Mouse (Mus musculus): ENCODE measurements around the gene Grik5.
A peak's percentile ranks its signal among the peaks of the same experiment; 100 is the strongest.
"Not testable (repeated sequence)": the region's sequence is repeated elsewhere in the genome, so short reads cannot be mapped to it uniquely, and the experiment has no call there.

Grik5 gene

DNA sequence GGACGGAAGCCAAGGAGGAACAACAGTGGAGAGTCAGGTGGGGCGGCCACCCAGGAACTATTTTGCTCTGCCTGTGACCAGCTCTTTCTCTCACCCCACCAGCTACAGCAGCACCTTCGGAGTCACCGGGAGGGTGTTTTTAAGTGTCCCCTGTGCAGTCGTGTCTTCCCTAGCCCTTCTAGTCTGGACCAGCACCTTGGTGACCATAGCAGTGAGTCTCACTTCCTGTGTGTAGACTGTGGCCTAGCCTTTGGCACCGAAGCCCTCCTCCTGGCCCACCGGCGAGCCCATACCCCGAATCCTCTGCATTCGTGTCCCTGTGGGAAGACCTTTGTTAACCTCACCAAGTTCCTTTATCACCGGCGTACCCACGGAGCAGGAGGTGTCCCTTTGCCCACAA lies 8.3 kb upstream of the Grik5 start:
- no peak for DNase-seq (ENCODE audit: low read depth in 1 of 2, low spot score in 2 of 2)

DNA sequence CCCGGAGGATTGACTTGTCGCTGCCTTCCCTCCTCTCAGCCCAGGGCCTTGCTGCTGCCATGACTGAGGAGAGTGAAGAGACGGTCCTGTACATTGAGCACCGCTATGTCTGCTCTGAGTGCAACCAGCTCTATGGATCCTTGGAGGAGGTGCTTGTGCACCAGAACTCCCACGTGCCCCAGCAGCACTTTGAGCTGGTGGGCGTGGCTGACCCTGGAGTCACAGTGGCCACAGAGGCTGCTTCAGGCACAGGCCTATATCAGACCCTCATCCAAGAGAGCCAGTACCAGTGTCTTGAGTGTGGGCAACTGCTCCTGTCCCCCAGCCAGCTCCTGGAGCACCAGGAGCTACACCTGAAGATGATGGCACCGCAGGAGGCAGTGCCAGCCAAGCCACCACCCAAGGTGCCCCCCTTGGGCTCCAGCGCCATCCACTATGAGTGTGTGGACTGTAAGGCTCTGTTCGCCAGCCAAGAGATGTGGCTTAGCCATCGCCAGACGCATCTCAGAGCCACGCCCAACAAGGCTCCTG lies 7.4 kb upstream of the Grik5 start:
- no peak for DNase-seq (ENCODE audit: low read depth in 1 of 2, low spot score in 2 of 2)

DNA sequence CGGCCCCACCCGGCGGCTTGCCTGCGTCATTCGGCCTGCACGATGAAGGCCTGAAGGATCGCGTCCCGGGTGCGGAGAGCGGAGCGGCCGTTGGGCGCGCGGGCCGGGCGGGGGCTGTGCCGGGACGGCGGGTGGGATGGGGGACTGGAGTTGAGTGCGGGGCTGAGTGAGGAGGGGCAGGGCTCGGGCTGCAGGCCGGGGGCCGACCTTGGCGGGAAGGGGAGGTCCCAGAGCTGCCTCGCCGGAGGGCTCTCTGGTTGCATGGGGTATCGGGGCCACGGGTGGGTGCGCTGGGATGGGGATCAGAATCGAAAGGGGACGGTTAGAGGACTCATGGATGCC lies 5.2 kb upstream of the Grik5 start:
- no peak for DNase-seq (ENCODE audit: low read depth in 1 of 2, low spot score in 2 of 2)

DNA sequence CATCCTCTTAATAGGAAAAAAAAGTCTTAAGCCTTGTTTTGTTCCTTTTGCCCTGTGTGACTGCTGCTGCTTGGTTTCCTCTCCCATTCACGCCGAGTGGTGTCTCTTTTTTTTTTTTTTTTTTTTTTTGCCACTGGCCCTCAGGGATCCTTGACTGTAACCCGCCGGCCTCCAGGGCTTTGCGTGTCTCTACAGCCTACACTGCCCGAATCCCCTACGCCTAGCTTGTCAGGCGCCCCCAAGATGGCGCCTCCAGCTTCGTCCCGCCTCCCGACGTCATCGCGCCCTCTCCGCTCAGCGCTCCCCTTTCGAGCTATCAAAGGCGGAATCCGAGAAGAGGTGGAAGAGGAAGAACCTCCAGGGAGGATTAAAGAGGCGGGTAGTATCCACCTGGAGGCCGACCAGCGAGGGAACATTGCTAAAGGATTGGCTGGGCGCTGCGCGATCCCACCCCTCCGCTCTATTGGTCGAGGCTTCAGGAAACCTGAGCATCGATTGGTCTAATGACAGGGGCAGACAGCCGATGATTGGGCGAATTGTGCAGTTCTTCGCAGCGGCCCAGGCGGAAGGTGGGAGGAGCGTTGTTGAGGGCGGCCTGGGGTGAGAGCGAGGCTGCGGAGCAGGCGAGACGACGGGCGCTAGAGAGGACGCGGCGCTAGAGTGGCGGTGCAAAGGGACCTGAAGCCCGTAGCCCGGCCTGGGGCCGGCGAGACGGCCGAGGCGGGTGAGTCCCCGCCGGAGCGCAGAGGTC lies 4.7 kb upstream of the Grik5 start:
- peak; percentile 93 to 96 for DNase-seq (ENCODE audit: low read depth in 1 of 2, low spot score in 2 of 2)

DNA sequence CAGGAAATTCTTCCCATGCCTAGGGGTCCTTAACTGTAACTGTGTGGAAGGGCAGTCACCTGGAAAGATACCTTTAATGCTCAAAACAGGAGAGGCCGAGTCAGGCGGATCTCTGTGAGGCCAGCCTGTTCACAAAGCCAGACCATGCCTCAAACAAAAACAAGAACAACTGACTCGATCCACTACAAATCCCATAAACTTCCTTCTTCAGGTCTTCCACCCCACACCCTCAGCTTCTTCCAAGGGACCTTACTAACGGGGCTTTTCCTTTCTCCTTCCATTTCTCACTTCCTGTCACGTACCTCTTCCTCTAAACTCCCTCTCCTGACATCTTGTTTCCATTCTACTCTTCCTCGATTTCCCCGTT lies 4.1 kb upstream of the Grik5 start:
- DNase-seq (ENCODE audit: low read depth in 1 of 2, low spot score in 2 of 2): no peak

DNA sequence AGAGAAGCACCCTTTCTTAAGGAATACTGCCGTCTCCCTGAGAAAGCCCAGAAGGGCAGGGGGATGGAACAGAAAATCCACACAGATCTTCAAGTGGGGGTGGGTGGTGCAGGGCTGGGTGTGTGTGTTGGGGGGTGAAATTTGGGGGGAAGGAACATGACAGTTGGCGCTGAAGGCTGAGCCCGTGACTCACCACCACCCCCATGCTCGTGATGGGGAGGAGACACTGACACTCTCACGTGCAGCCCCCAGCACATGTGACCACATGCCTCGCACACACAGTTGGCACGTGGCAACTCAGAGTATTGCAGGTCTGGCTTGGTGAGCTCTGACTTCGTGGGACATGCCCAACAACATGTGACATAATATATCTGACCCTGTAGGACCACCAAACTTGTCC lies 1.8 kb upstream of the Grik5 start:
- no peak for DNase-seq (ENCODE audit: low read depth in 1 of 2, low spot score in 2 of 2)

DNA sequence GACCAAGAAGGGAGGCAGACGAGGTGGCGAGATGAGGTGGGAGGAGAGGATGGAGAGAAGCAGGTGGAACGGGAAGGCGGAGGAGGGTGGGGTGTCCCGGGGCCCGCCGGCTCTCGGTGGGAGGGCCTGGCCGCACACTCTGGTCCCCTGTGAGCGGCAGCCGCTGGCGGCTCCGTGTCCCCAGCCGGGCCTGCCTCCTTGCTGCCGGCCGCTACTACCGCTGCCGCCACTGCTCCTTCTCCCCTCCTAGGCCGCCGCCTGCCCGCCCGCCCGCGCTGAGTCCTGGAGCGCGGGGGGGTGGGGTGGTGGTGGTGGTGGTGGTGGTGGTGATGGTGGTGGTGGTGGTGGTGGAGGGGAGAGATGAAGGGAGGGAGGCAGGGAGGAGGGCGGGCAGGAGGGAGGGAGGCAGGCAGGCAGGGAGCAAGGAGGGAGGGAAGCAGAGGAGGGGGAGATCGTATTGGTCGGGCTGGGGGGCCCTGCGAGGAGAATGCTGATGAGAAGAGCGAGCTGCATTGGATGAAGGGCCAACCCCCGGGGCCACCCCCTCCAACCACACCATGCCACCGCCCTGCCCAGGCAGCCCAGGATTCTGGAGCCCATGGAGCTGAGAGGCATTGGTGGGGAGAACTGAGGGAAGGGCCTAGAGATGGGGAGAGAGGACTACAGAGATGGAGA lies 707 bp upstream of the Grik5 start:
- no peak for DNase-seq (ENCODE audit: low read depth in 1 of 2, low spot score in 2 of 2)

DNA sequence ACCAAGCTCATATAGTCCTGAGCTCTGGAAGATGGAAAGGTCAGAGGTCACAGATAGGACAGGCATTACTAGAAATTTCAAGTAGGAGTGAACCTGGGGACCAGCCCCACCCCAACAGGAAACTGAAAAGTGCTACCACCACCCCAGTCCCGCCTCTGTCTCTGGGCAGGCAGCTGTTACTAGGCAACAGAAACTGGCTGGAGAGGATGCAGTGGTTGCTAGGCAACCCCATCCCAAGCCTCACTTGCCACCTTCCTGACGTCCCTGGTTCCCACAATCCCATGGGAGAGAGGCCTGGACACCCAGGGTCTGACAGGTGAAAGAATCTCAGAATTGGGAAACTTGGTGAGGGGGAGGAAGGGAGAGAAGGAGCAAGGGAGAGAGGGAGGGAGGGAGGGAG lies 3.4 kb downstream of the Grik5 start:
- no peak for DNase-seq (ENCODE audit: low read depth in 1 of 2, low spot score in 2 of 2)

DNA sequence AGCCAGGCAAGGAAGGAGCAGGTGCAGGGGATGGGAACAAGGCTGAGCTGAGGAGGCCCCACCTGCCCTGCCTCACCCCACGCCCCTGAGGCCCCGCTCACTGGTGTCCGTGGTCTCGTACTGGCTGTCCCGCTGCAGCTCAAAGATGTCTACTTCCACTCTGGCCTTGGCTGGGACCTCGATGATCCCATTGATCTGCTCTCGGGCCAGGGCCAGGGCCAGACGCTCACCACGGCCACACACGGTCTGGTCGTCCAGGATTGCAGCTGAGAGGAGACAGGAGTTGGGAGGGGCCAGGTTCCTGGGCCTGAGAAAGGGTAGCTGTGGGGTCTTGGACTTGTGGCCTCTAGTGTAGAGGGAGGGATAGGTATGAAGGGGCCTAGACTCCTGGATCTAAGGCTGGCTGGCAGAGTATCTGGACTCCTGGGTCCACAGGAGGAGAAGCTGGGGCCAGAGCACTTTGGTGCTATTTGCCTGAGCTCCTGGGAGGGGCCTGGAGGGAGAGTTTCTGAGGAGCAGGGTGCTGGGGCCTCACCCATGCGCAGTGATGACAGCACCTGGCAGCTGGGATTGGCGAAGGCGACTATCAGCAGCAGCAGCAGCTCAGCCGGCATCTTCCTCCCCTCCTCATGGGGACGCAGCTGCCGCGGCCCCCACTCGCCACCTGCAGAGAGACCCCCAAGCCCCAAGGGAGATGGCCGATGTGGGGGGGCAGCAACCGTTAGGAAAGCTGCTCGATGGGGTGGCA lies 4.1 kb downstream of the Grik5 start:
- no peak for DNase-seq (ENCODE audit: low read depth in 1 of 2, low spot score in 2 of 2)

DNA sequence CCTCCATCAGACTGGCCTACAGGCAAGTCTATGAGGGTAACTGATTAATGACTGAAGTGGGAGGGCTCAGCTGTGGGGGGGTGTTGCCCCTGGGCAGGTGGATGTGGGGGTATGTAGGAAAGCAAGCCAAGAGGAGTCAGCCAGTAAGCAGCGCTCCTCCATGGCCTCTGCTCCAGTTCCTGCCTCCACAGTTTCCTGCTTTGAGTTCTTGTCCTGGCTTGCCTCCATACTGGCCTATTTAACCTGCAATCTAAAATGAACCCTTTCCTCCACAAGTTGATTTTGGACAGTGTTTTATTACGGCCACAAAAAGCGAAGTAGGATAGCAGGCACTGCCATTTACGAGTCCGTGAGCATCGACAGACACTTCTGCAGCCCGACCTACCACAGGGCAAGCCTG lies 4.8 kb downstream of the Grik5 start:
- no peak for DNase-seq (ENCODE audit: low read depth in 1 of 2, low spot score in 2 of 2)

DNA sequence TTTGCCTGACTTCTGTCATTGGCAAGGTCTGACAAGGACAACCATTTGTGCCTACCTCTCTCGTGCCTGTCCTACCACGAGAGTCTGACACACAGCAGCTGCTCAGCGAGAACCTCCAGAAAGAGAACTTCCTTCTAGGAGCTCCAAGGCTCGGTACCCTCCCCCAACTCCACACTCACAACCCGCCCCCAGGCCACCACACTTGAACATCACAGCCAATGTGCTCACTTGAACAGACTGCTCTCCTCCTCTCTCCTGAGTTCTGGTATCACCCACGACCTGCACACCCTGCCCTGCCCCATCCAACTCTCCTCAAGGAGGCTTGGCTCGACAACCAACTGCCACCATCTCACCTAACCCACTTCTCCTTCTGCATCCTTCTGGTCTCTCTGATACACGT lies 8.2 kb downstream of the Grik5 start:
- DNase-seq (ENCODE audit: low read depth in 1 of 2, low spot score in 2 of 2): no peak

DNA sequence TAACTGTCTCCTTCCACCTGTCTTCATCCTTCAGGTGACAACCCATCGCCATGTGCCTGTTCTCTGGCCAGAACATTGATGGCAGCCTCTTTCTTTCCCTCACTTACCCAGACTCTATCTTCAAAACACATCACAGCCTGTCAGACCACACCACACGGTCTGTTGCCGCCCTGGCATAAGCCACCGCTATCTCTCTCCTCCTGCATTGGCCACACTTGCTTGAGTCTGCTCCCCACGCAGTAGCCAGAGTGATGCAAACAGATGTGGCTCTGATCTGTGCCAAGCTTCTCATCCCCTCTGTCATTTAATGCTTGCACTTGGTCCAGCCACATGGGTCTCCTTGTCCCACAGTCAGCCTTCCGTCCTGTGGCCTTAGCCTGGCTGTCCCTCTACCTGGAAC lies 8.8 kb downstream of the Grik5 start:
- no peak for DNase-seq (ENCODE audit: low read depth in 1 of 2, low spot score in 2 of 2)

DNA sequence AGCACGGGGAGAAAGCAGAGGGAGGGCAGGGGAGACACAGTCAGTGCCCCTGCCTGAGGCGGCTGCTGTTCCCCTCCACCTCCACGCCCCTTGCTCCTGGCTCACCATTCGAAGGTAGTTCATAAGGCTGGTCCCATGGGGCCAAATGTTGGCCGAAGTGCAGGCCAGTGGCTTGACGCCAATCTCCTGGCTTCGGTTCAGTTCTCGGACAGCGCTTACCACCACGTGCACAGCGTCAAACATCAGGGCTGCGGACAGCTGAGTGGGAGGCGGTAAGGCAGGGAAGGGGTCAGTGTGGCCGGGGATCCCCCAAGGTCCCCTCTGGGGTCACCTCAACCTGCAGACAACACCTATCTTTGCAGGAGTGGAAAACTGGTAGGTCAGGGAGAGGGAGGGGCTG lies 13.3 kb downstream of the Grik5 start:
- DNase-seq (ENCODE audit: low read depth in 1 of 2, low spot score in 2 of 2): no peak

DNA sequence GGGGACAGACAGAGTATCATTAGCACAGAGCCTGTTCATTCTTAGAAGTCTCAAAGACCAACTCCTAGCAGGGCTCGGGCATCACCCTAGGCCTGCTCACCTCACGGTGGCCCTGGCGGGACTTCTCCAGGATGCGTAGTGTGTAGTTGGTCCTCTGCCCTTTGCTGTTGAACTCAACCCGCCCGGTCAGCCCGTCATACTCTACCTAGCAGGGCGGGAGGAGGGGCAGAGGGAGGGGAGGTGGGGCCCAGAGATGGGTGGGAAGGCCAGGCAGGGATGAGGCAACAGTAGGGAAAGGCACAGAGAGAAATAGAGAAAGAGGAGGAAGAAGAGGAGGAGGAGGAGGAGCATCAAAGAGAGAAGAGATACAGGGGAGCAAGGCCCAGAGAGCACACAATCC lies 13.8 kb downstream of the Grik5 start:
- no peak for DNase-seq (ENCODE audit: low read depth in 1 of 2, low spot score in 2 of 2)

DNA sequence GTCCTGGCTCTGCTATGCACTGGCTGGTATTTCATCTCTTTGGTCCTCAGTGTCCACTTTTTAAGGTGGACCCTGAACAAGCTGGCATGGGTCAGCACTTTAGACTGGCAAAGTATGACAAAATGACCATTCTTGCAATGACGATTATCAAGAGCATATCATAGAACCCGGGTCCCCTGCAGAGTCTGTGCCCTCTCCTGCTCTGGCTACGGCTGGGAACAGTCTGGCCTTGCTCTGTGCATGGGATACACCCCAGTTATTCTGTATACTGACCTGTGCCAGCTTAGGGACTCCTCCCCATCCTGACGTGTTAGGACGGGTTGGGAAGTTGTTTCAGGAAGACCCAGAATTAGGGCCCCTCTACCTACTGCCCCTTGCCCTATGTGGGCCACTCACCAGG lies 14.3 kb downstream of the Grik5 start:
- DNase-seq (ENCODE audit: low read depth in 1 of 2, low spot score in 2 of 2): no peak

DNA sequence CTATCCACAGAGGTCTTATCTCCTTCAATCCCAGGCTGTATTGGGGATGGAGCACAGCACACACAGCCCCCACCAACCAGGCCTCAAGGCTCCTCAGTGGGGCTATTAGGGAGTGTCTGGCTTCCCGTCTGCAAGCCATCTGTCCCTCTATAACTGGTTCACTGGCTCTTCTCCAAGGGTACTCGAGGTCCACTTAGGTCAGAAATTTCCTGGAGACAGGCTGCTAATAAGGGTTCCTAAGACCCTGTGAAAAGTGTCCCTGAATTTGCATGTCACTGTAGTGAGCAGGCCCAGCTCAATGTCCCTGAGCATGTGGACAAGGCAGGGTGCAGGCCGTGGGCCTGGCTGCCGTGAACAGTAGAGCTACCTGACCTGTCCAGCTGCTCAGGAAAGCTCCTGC lies 15.2 kb downstream of the Grik5 start:
- DNase-seq (ENCODE audit: low read depth in 1 of 2, low spot score in 2 of 2): no peak

DNA sequence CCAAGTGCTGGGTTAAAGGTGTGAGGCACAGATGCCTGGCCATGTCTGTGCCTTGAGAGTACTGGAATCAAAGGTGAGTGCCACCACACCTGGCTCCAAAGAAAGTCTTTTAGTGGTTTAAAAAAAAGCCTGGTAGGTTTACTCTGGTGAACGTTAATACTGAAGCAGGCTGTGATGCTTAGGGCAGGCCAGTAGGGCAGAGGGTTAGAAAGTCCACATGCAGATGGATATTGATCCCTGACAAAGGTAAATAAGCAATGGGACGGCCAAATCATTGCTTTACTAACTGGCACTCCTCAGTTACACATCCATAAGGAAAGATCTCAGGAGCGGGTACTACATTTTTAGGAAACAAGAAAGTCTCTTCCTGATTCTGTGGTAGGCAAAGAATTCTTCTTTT lies 19.6 kb downstream of the Grik5 start:
- DNase-seq (ENCODE audit: low read depth in 1 of 2, low spot score in 2 of 2): no peak

DNA sequence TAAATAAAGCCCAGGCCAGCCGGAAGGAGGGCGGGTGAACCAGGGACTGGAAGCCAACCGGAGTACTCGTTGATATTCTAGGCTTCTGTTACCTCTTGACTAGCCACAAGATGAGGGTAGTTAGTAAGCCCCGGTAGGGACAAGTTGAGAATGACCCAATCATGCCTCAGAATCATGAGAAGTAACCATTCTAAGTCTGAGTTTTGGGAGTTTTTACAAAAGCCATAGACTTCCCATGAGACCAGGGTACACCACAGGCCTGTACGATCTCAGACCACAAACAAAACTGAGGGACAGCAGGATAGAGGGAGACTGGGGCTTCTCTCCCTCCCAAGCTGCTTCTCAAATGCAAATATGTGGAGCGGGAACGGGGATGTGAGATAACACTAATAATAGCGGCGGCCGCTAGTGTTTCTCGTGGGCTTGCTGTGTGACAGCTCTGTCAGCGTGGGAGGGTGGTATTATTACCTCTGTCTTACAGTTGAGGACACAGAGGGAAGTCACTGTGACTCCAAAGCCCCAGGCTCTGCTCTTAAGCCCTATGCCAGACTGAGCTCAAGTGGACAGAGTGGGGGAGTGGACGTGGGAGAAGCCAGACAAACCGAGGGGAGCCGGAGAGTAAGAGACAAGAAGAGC lies 22.7 kb downstream of the Grik5 start:
- no peak for DNase-seq (ENCODE audit: low read depth in 1 of 2, low spot score in 2 of 2)

DNA sequence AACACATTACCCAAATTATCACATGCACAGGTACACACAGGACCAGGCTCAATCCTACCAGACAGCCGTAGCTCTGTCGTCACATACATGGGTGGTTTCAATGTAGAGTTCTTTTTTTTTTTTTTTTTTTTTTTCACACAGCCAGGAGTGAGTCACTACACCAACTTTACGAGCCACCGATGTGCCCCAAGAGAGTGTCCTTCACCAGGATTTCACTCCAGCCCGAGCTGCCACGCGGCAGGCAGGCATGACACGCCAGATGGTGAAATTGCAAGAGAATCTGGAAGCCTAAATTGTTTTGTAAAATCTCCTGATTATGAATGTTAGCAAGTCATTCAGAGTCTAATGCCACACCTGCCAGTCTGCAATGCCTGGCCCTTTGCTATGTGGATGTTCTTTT lies 24.8 kb downstream of the Grik5 start:
- DNase-seq (ENCODE audit: low read depth in 1 of 2, low spot score in 2 of 2): no peak

DNA sequence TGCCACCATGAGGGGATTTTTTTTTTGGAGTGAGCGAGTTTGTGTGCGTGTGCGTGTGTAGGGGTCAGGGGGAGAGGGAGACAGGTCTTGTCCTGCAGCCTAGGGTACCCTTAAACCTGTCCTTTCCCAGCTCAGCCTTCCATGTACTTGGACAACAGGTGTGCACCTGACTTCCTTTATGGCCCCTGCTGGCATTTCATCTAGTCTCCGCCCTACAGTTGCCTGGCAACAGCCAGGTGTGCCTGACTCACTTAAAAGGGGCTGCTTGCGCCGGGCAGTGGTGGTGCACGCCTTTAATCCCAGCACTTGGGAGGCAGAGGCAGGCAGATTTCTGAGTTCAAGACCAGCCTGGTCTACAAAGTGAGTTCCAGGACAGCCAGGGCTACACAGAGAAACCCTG lies 27.5 kb downstream of the Grik5 start:
- DNase-seq (ENCODE audit: low read depth in 1 of 2, low spot score in 2 of 2): not testable (repeated sequence)

DNA sequence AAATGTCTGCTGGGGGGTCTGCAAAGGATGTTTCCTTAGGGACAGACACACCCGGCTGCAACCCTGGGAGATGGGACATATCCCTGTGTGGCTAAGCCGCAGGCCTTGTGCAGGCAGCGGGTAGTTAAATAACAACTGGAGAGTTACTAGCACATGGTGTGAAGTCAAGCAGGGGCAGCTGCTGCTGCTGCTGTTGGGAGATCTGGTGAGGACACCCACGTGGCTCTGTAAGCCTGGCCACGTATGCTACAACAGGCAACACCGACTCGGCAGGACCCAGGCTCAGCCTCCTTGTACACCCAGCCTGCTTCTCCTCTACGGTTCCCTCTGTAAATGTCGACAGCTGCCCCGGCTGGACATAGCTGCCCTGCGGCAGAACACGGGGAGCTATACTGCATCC lies 30.2 kb downstream of the Grik5 start:
- no peak for DNase-seq (ENCODE audit: low read depth in 1 of 2, low spot score in 2 of 2)

DNA sequence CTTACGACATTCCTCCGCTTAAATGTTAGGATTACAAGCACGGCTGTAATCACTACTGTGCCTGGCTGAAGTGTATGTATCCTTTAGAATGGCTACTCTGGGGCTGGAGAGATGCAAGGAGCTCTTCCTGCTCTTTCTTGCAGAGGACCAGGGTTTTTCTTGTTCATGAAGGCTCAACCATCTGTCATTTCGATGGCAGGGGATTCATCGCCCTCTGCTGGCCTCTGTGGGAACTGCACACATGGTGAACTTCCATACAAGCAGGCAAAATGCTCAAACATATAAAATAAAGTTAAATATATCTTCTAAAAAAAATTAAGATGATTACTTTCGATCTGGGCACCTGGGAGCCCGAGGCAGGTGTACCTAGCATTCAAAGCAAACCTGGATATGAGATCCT lies 36.2 kb downstream of the Grik5 start:
- DNase-seq (ENCODE audit: low read depth in 1 of 2, low spot score in 2 of 2): peak; percentile 18 to 64
